Mouse (Mus musculus) stomach, embryonic 16.5 days (tissue): Measurements from ENCODE around the gene Dock10. TPM values are rescaled to one million over a fixed set of nuclear protein-coding genes. Genes with fewer than 3 reads are reported as not detected.
"Not testable (repeated sequence)": the region's sequence is repeated elsewhere in the genome, so short reads cannot be mapped to it uniquely, and the experiment has no call there.

Experiments
- ATAC-seq: fragments of 200-750 bp; cut with Nextera tagmentation; 2 replicates; pipeline ENCODE4 v1.8.0; 2017; ENCODE audit warnings: moderate number of reproducible peaks, moderate TSS enrichment; ENCODE audit not compliant: insufficient read depth, low FRiP score
- H3K27ac ChIP-seq: fragments of 300-500 bp; sonication (generic); 2 replicates; pipeline ENCODE4 v1.5.1; 2014; ENCODE audit warnings: low read length
- H3K27me3 ChIP-seq: fragments of 300-500 bp; sonication (generic); 2 replicates; pipeline ENCODE4 v1.6.1; 2014; ENCODE audit warnings: low read length, control low read depth, mixed read lengths; ENCODE audit not compliant: control insufficient read depth, insufficient read depth
- H3K36me3 ChIP-seq: fragments of 300-500 bp; sonication (generic); 2 replicates; pipeline ENCODE4 v1.6.1; 2014; ENCODE audit warnings: low read length; ENCODE audit not compliant: control insufficient read depth, insufficient read depth
- H3K4me1 ChIP-seq: fragments of 300-500 bp; sonication (generic); 2 replicates; pipeline ENCODE4 v1.6.1; 2014; ENCODE audit warnings: low read length, control low read depth, mixed read lengths; ENCODE audit not compliant: control insufficient read depth, insufficient read depth
- H3K4me2 ChIP-seq: fragments of 300-500 bp; sonication (generic); 2 replicates; pipeline ENCODE4 v1.6.1; 2014; ENCODE audit warnings: low read depth, low read length, mixed read lengths
- H3K4me3 ChIP-seq: fragments of 300-500 bp; sonication (generic); replicated peaks from 2 replicates; pipeline ENCODE4 v1.5.1; 2014; ENCODE audit warnings: mild to moderate bottlenecking, low read length
- H3K9ac ChIP-seq: fragments of 300-500 bp; sonication (generic); 2 replicates; pipeline ENCODE4 v1.6.1; 2014; ENCODE audit warnings: low read length
- H3K9me3 ChIP-seq: fragments of 300-500 bp; sonication (generic); replicated peaks from 2 replicates; pipeline ENCODE4 v1.6.1; 2016; ENCODE audit warnings: low read length, control low read depth; ENCODE audit not compliant: control insufficient read depth
- WGBS: fragments of 180-500 bp; shearing (Covaris S2); extraction: QIAGEN DNeasy Blood & Tissue Kit; methylation state at CpG from one replicate; pipeline ENCODE4 v1.1.7; 2014; 5-methylcytosine and 5-hydroxymethylcytosine counted together
- polyA plus RNA-seq: library from polyadenylated mRNA; unstranded; fragments of >200 nt; fragmentation: Nextera tagmentation; extraction: Ambion mirVana; gene quantifications from 2 replicates; pipeline ENCODE4 v1.2.1, GENCODE M21; 2015

Dock10 gene
- polyA plus RNA-seq, 1 experiment from 2014 or later = 8.1 TPM

- ATAC-seq = 0 out of 2 replicates have a peak, but pooled peaks have one; percentile 2
- peak overlapping the region; percentile 77 for H3K4me2 ChIP-seq
These were observed 714 bp downstream of the Dock10 start for GRCm38 (mm10) chr1:80757650-80757976.

GRCm38 (mm10) chr1:80756824-80757649 is 1.3 kb downstream of the Dock10 start:
- H3K4me1 ChIP-seq = peaks cover 5% of the 10 kb centered on the region; the same call in 1 of the 2 replicates
- ATAC-seq = no peak
- peaks cover 10% of the 10 kb centered on the region for H3K27me3 ChIP-seq
- H3K36me3 ChIP-seq = no peaks in the 10 kb centered on the region
- H3K4me3 ChIP-seq = peak overlapping the region; percentile 64
- 10% methylated on average over 14 of the region's 14 CpGs for WGBS
- H3K9ac ChIP-seq = no peak overlapping the region
- no peaks in the 10 kb centered on the region for H3K9me3 ChIP-seq
- H3K4me2 ChIP-seq = peak overlapping the region; percentile 77
- no peak overlapping the region for H3K27ac ChIP-seq

More at GRCm38 (mm10) chr1:80757650-80757976, 714 bp downstream of the Dock10 start:
- peak overlapping the region; percentile 64 for H3K4me3 ChIP-seq
- no peaks in the 10 kb centered on the region for H3K9me3 ChIP-seq
- WGBS = 1% methylated on average over 6 of the region's 6 CpGs
- H3K27ac ChIP-seq = no peak overlapping the region
- H3K36me3 ChIP-seq = no peaks in the 10 kb centered on the region
- H3K27me3 ChIP-seq = peaks cover 10% of the 10 kb centered on the region
- peaks cover 5% of the 10 kb centered on the region; the same call in 1 of the 2 replicates for H3K4me1 ChIP-seq
- H3K9ac ChIP-seq = peak overlapping the region; percentile 61

- Histone ChIP-seq H3K4me1 (peaks cover 5% of the 10 kb centered on the region; the same call in 1 of the 2 replicates), H3K36me3 (no peaks in the 10 kb centered on the region), H3K4me2 (no peak overlapping the region), H3K27ac (no peak overlapping the region), H3K4me3 (no peak overlapping the region), H3K9ac (no peak overlapping the region), H3K9me3 (no peaks in the 10 kb centered on the region), H3K27me3 (peaks cover 10% of the 10 kb centered on the region)
- no peak for ATAC-seq
- 30% methylated on average over 2 of the region's 2 CpGs for WGBS
These were observed 2.3 kb downstream of the Dock10 start for GRCm38 (mm10) chr1:80756060-80756439.

GRCm38 (mm10) chr1:80755296-80756059 is 2.8 kb downstream of the Dock10 start:
- ATAC-seq = no peak
- no peak overlapping the region for H3K9ac ChIP-seq
- no peak overlapping the region for H3K4me2 ChIP-seq
- H3K36me3 ChIP-seq = no peaks in the 10 kb centered on the region
- H3K27ac ChIP-seq = no peak overlapping the region
- peaks cover 10% of the 10 kb centered on the region for H3K27me3 ChIP-seq
- 73% methylated on average over 7 of the region's 7 CpGs for WGBS
- H3K4me1 ChIP-seq = peaks cover 5% of the 10 kb centered on the region; the same call in 1 of the 2 replicates
- H3K4me3 ChIP-seq = no peak overlapping the region
- H3K9me3 ChIP-seq = no peaks in the 10 kb centered on the region

DNA sequence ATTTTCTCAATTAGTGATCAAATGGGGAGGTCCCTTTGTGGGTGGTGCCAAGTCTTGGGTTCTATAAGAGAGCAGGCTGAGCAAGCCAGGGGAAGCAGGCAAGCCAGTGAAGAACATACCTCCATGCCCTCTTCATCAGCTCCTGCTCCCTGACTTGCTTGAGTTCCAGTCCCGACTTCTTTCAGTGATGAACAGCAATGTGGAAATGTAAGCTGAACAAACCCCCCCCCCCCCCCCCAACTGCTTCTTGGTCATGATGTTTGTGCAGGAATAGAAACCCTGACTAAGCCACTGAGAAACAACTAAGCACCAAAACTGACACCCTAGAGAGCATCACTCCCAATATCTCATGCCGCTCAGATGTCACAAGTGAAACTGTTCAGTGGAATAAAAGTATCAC is 9.2 kb downstream of the Dock10 start:
- not testable (repeated sequence) for H3K9me3 ChIP-seq, ATAC-seq, H3K27ac ChIP-seq, H3K27me3 ChIP-seq, H3K36me3 ChIP-seq, H3K4me1 ChIP-seq, H3K4me3 ChIP-seq, H3K4me2 ChIP-seq, H3K9ac ChIP-seq
- 84% methylated on average over 2 of the region's 2 CpGs for WGBS

GRCm38 (mm10) chr1:80746691-80747463 is 11.4 kb downstream of the Dock10 start:
- WGBS = 66% methylated on average over 2 of the region's 2 CpGs
- Histone ChIP-seq H3K27ac (no peak overlapping the region), H3K4me2 (no peak overlapping the region), H3K9me3 (no peaks in the 10 kb centered on the region), H3K4me3 (no peak overlapping the region), H3K9ac (no peak overlapping the region), H3K27me3 (no peaks in the 10 kb centered on the region), H3K36me3 (no peaks in the 10 kb centered on the region), H3K4me1 (no peaks in the 10 kb centered on the region)
- ATAC-seq = no peak

- no peaks in the 10 kb centered on the region for H3K36me3 ChIP-seq
- H3K27me3 ChIP-seq = no peaks in the 10 kb centered on the region
- no peaks in the 10 kb centered on the region for H3K9me3 ChIP-seq
- 77% methylated on average over 6 of the region's 6 CpGs for WGBS
- no peak for ATAC-seq
- H3K9ac ChIP-seq = no peak overlapping the region
- H3K4me3 ChIP-seq = no peak overlapping the region
- H3K27ac ChIP-seq = no peak overlapping the region
- H3K4me1 ChIP-seq = no peaks in the 10 kb centered on the region
- H3K4me2 ChIP-seq = no peak overlapping the region
These were observed 12.1 kb downstream of the Dock10 start for GRCm38 (mm10) chr1:80746195-80746594.

GRCm38 (mm10) chr1:80739472-80739871 is 18.9 kb downstream of the Dock10 start:
- no peak for ATAC-seq
- no peak overlapping the region for H3K27ac ChIP-seq
- H3K9ac ChIP-seq = no peak overlapping the region
- no peaks in the 10 kb centered on the region for H3K9me3 ChIP-seq
- no peaks in the 10 kb centered on the region for H3K36me3 ChIP-seq
- WGBS = 61% methylated on average over 1 of the region's 1 CpGs
- no peak overlapping the region for H3K4me3 ChIP-seq
- no peaks in the 10 kb centered on the region for H3K4me1 ChIP-seq
- H3K27me3 ChIP-seq = no peaks in the 10 kb centered on the region
- no peak overlapping the region for H3K4me2 ChIP-seq
